8 mouse cellular contexts compared by ENCODE assay signal in the genomic region with DNA sequence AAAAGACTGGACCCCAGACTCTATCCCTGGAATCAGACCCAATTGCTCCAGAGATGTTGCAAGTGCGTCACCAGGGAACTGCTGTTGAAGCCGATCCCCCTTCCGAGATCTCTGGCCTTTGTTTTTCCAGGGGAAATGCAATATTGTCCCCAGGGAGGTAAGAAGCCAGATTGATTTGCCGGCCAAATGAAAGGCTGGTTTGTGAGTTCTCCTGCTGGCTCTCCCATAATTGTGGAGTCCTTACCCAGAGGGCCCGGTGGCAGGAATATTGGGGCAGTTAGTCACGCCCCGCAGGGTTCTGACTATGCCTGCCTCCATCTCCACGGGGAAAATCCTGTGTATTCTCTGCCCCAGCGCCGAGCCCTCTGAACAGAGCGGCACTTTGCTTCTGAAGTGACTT. TPM values are rescaled to one million over a fixed set of nuclear protein-coding genes. Genes with fewer than 3 reads are reported as not detected.
DNase-seq lines count a peak whose midpoint lies in the region; ATAC-seq and TF ChIP-seq lines count a peak whose summit lies in the region.

No protein-coding gene starts in this region.

- intact Hi-C loops in left cerebral cortex, adult 2 months (cut with DNase I), result no loop called here
- intact Hi-C loops in left cerebral cortex, postnatal 25 days (cut with DNase I), result no loop called here
- intact Hi-C loops in left cerebral cortex, postnatal 14 days (cut with DNase I), result no loop called here

- peak overlapping the region; percentile 50 for H3K27ac ChIP-seq in left cerebral cortex, adult 2 months
- H3K27ac ChIP-seq in embryonic facial prominence, embryonic 13.5 days, result no peak overlapping the region
- H3K27ac ChIP-seq in midbrain, embryonic 16.5 days (ENCODE audit: low read length), result no peak overlapping the region

- no peak for TF ChIP-seq CTCF in left cerebral cortex, adult 2 months (IDR thresholded peaks at IDR 0.05)

- no peaks in the 10 kb centered on the region for H3K36me3 ChIP-seq in embryonic facial prominence, embryonic 13.5 days
- no peaks in the 10 kb centered on the region for H3K36me3 ChIP-seq in midbrain, embryonic 16.5 days (ENCODE audit: control insufficient read depth, insufficient read depth, low read length)

- 13% methylated on average over 11 of the region's 11 CpGs for WGBS in embryonic facial prominence, embryonic 13.5 days
- WGBS in midbrain, embryonic 16.5 days, result 6% methylated on average over 11 of the region's 11 CpGs

- ATAC-seq in embryonic facial prominence, embryonic 13.5 days (ENCODE audit: insufficient number of reproducible peaks, insufficient read depth, low FRiP score, low TSS enrichment, low read depth), result no peak
- ATAC-seq in midbrain, embryonic 16.5 days, result no peak
- no peak for ATAC-seq in inflammation-experienced regulatory T-cells, adult 6 months

- 0 out of 2 replicates have a peak overlapping the region, but pooled peaks have one; percentile 12 for H3K9ac ChIP-seq in embryonic facial prominence, embryonic 13.5 days
- H3K9ac ChIP-seq in midbrain, embryonic 16.5 days (ENCODE audit: low read depth, low read length), result no peak overlapping the region

- peak overlapping the region; percentile 45 for H3K4me2 ChIP-seq in embryonic facial prominence, embryonic 13.5 days
- H3K4me2 ChIP-seq in midbrain, embryonic 16.5 days (ENCODE audit: low read length), result peak overlapping the region; percentile 13; the same call in 1 of the 2 replicates

- H3K9me3 ChIP-seq in embryonic facial prominence, embryonic 13.5 days, result no peaks in the 10 kb centered on the region
- H3K9me3 ChIP-seq in midbrain, embryonic 16.5 days (replicated peaks; ENCODE audit: control insufficient read depth, low read length, poor library complexity, severe bottlenecking), result no peaks in the 10 kb centered on the region

- H3K4me3 ChIP-seq in left cerebral cortex, adult 2 months, result no peak overlapping the region
- no peak overlapping the region for H3K4me3 ChIP-seq in embryonic facial prominence, embryonic 13.5 days
- H3K4me3 ChIP-seq in midbrain, embryonic 16.5 days (ENCODE audit: low read depth, low read length), result no peak overlapping the region

- peaks cover 48% of the 10 kb centered on the region for H3K4me1 ChIP-seq in embryonic facial prominence, embryonic 13.5 days
- peaks cover 12% of the 10 kb centered on the region for H3K4me1 ChIP-seq in midbrain, embryonic 16.5 days (ENCODE audit: control insufficient read depth, insufficient read depth, low read length)

- H3K27me3 ChIP-seq in embryonic facial prominence, embryonic 13.5 days, result peaks cover 47% of the 10 kb centered on the region
- H3K27me3 ChIP-seq in midbrain, embryonic 16.5 days (ENCODE audit: control insufficient read depth, insufficient read depth, low read depth, low read length), result peaks cover 22% of the 10 kb centered on the region

- DNase-seq in left cerebral cortex, adult 2 months (ENCODE audit: extremely low spot score in 1 of 2, low spot score in 2 of 2), result no peak
- DNase-seq in left cerebral cortex, postnatal 25 days (ENCODE audit: low spot score in 2 of 2), result no peak
- peak; percentile 42 to 43 for DNase-seq in kidney, adult 8-10 months
- no peak for DNase-seq in left cerebral cortex, postnatal 14 days (ENCODE audit: low spot score in 2 of 2)
- no peak for DNase-seq in ovary, adult 18-20 months (ENCODE audit: low spot score)

RNA-seq across cellular contexts. Expression of a gene that starts 3.9 kb away (rescaled TPM):
- total RNA-seq in left cerebral cortex, adult 2 months (2021), result 1 to 10 TPM; 4.8 to 6.7 TPM
- total RNA-seq in left cerebral cortex, postnatal 25 days (2021), result 1 to 10 TPM; 4.3 to 5.2 TPM
- 1.7 TPM in 2 replicates for polyA plus RNA-seq in embryonic facial prominence, embryonic 13.5 days (2015; fragmentation: Nextera tagmentation; extraction: Ambion mirVana)
- 0.32 and 0.58 TPM in 2 replicates for polyA plus RNA-seq in midbrain, embryonic 16.5 days (2015; fragmentation: Nextera tagmentation; extraction: Ambion mirVana)
- 1 to 10 TPM; 4.1 to 4.9 TPM for total RNA-seq in left cerebral cortex, postnatal 14 days (2021)
- polyA plus RNA-seq in inflammation-experienced regulatory T-cells, adult 6 months (2017; shearing (Covaris generic)), result not detected

Comparison
In these comparisons a context has a peak if more than half of its experiments do, and no peak if none do; other contexts are left out.
1. DNase-seq: peak in kidney, adult 8-10 months (2 of 2); none in left cerebral cortex, adult 2 months (0 of 2), left cerebral cortex, postnatal 25 days (0 of 2), left cerebral cortex, postnatal 14 days (0 of 2) and ovary, adult 18-20 months (single experiment).